Comparison of ENCODE assay signal across 10 mouse cellular contexts in genomic region chr14:31272164-31272563, GRCm38 (mm10). TPM values are rescaled to one million over a fixed set of nuclear protein-coding genes. Genes with fewer than 3 reads are reported as not detected.
DNase-seq lines count a peak whose midpoint lies in the region; ATAC-seq and TF ChIP-seq lines count a peak whose summit lies in the region.
"Had no signal": no experiment of that assay in that cellular context is flagged by ENCODE, and none has a peak within 500 bp of the region (broad histone marks: within the 10 kb centered on the region; RNA-seq: fewer than 3 reads in every experiment).

No protein-coding gene starts in this region.

- WGBS in kidney, embryonic 15.5 days: 28% methylated on average over 7 of the region's 7 CpGs
- whole genome bisulfite sequencing in intestine, embryonic 15.5 days: 25% methylated on average over 7 of the region's 7 CpGs
- 24% methylated on average over 7 of the region's 7 CpGs for WGBS in limb, embryonic 10.5 days
- 27% methylated on average over 7 of the region's 7 CpGs for WGBS in neural tube, embryonic 11.5 days

- no peaks in the 10 kb centered on the region for H3K36me3 ChIP-seq in kidney, embryonic 15.5 days
- no peaks in the 10 kb centered on the region for H3K36me3 ChIP-seq in intestine, embryonic 15.5 days
- H3K36me3 ChIP-seq in limb, embryonic 10.5 days: no peaks in the 10 kb centered on the region
- H3K36me3 ChIP-seq in neural tube, embryonic 11.5 days (ENCODE audit: control insufficient read depth, insufficient read depth, low read length): no peaks in the 10 kb centered on the region
- H3K36me3 ChIP-seq in testis, adult 2 months (ENCODE audit: control insufficient read depth, insufficient read depth, low read length): no peaks in the 10 kb centered on the region; the same call in none of the 2 replicates
- H3K36me3 ChIP-seq: embryonic facial prominence, embryonic 12.5 days; neural tube, embryonic 13.5 days had no signal

- TF ChIP-seq CTCF in testis, adult 2 months (IDR thresholded peaks at IDR 0.05; ENCODE audit: control insufficient read depth, insufficient read depth, insufficient replicate concordance, low read depth, low read length): peak; percentile 83; the same call in 1 of the 2 replicates

- H3K4me3 ChIP-seq in kidney, embryonic 15.5 days (replicated peaks): no peak overlapping the region
- no peak overlapping the region for H3K4me3 ChIP-seq in intestine, embryonic 15.5 days (replicated peaks)
- no peak overlapping the region for H3K4me3 ChIP-seq in limb, embryonic 10.5 days
- no peak overlapping the region for H3K4me3 ChIP-seq in neural tube, embryonic 11.5 days (ENCODE audit: low read depth, low read length)
- no peak overlapping the region for H3K4me3 ChIP-seq in testis, adult 2 months (ENCODE audit: control insufficient read depth, low read depth, low read length)
- H3K4me3 ChIP-seq: embryonic facial prominence, embryonic 12.5 days; neural tube, embryonic 13.5 days had no signal

- H3K9me3 ChIP-seq in kidney, embryonic 15.5 days (replicated peaks): no peaks in the 10 kb centered on the region
- H3K9me3 ChIP-seq in intestine, embryonic 15.5 days: no peaks in the 10 kb centered on the region
- no peaks in the 10 kb centered on the region for H3K9me3 ChIP-seq in limb, embryonic 10.5 days (replicated peaks)
- H3K9me3 ChIP-seq in neural tube, embryonic 11.5 days (ENCODE audit: control insufficient read depth, low read length): no peaks in the 10 kb centered on the region
- H3K9me3 ChIP-seq: embryonic facial prominence, embryonic 12.5 days; neural tube, embryonic 13.5 days had no signal

- H3K4me1 ChIP-seq in kidney, embryonic 15.5 days: peaks cover 17% of the 10 kb centered on the region
- peaks cover 10% of the 10 kb centered on the region; the same call in 1 of the 2 replicates for H3K4me1 ChIP-seq in intestine, embryonic 15.5 days (replicated peaks)
- peaks cover 22% of the 10 kb centered on the region for H3K4me1 ChIP-seq in limb, embryonic 10.5 days
- H3K4me1 ChIP-seq in neural tube, embryonic 11.5 days (ENCODE audit: control insufficient read depth, insufficient read depth, low read length): peaks cover 19% of the 10 kb centered on the region
- H3K4me1 ChIP-seq in testis, adult 2 months (ENCODE audit: control insufficient read depth, insufficient read depth, low read length): peaks cover 6% of the 10 kb centered on the region

- TF ChIP-seq POLR2A in testis, adult 2 months (IDR thresholded peaks at IDR 0.05; ENCODE audit: control insufficient read depth, low read depth, low read length): no peak

- no peak for ATAC-seq in kidney, embryonic 15.5 days (replicated peaks; ENCODE audit: low FRiP score)
- ATAC-seq in erythroblast, adult 5-6 weeks (replicated peaks; ENCODE audit: low FRiP score, poor library complexity, severe bottlenecking): peak; percentile 74
- ATAC-seq in intestine, embryonic 15.5 days: 0 out of 2 replicates have a peak, but pooled peaks have one; percentile 55
- no peak for ATAC-seq in neural tube, embryonic 11.5 days (ENCODE audit: insufficient read depth, low FRiP score, low TSS enrichment)

- no peaks in the 10 kb centered on the region for H3K27me3 ChIP-seq in kidney, embryonic 15.5 days
- no peaks in the 10 kb centered on the region for H3K27me3 ChIP-seq in intestine, embryonic 15.5 days (replicated peaks)
- H3K27me3 ChIP-seq in limb, embryonic 10.5 days (ENCODE audit: low read depth, poor library complexity, severe bottlenecking): 0 out of 2 replicates have a peak, but pooled peaks cover 5% of the 10 kb centered on the region
- H3K27me3 ChIP-seq in neural tube, embryonic 11.5 days (ENCODE audit: control insufficient read depth, insufficient read depth, low read length): no peaks in the 10 kb centered on the region
- H3K27me3 ChIP-seq in testis, adult 2 months (ENCODE audit: control insufficient read depth, insufficient read depth, low read length): no peaks in the 10 kb centered on the region
- H3K27me3 ChIP-seq: embryonic facial prominence, embryonic 12.5 days; neural tube, embryonic 13.5 days had no signal

- no peak overlapping the region for H3K27ac ChIP-seq in kidney, embryonic 15.5 days
- H3K27ac ChIP-seq in intestine, embryonic 15.5 days: no peak overlapping the region
- H3K27ac ChIP-seq in limb, embryonic 10.5 days: no peak overlapping the region
- no peak overlapping the region for H3K27ac ChIP-seq in neural tube, embryonic 11.5 days (ENCODE audit: low read depth, low read length)
- H3K27ac ChIP-seq in testis, adult 2 months (ENCODE audit: control insufficient read depth, insufficient read depth, low read depth, low read length): no peak overlapping the region
- H3K27ac ChIP-seq: embryonic facial prominence, embryonic 12.5 days; neural tube, embryonic 13.5 days had no signal

- H3K9ac ChIP-seq in kidney, embryonic 15.5 days: no peak overlapping the region
- no peak overlapping the region for H3K9ac ChIP-seq in intestine, embryonic 15.5 days
- no peak overlapping the region for H3K9ac ChIP-seq in neural tube, embryonic 11.5 days (ENCODE audit: low read length)
- H3K9ac ChIP-seq: embryonic facial prominence, embryonic 12.5 days; neural tube, embryonic 13.5 days had no signal

- peak; percentile 34 for DNase-seq in kidney, adult 11 months
- DNase-seq in brain, adult 2 months (ENCODE audit: low read depth, low spot score): peak; percentile 85
- peak; percentile 90 for DNase-seq in limb, embryonic 10.5 days (ENCODE audit: low spot score)
- DNase-seq in neural tube, embryonic 11.5 days (ENCODE audit: low spot score): peak; percentile 82

- H3K4me2 ChIP-seq in kidney, embryonic 15.5 days: no peak overlapping the region
- H3K4me2 ChIP-seq in intestine, embryonic 15.5 days (replicated peaks): no peak overlapping the region
- H3K4me2 ChIP-seq in neural tube, embryonic 11.5 days (ENCODE audit: low read depth): no peak overlapping the region
- H3K4me2 ChIP-seq: embryonic facial prominence, embryonic 12.5 days; neural tube, embryonic 13.5 days had no signal

RNA-seq across cellular contexts. Expression of gene Bap1, which starts 20.9 kb away (rescaled TPM):
- polyA plus RNA-seq in kidney, embryonic 15.5 days (2015; fragmentation: Nextera tagmentation; extraction: Ambion mirVana): 92.1 and 96.8 TPM in 2 replicates
- 4.0 and 11.1 TPM in 2 replicates for total RNA-seq in erythroblast, adult 5-6 weeks (2015; ENCODE audit: low replicate concordance)
- 22.9 and 32.1 TPM in 2 replicates for total RNA-seq in erythroblast, adult 5-6 weeks (2017; ENCODE audit: low replicate concordance)
- 64.0 and 65.3 TPM in 2 replicates for polyA plus RNA-seq in intestine, embryonic 15.5 days (2015; fragmentation: Nextera tagmentation; extraction: Ambion mirVana)
- 133 and 148 TPM in 2 replicates for polyA plus RNA-seq in limb, embryonic 10.5 days (2016; fragmentation: Nextera tagmentation; extraction: Ambion mirVana)
- 113 and 125 TPM in 2 replicates for polyA plus RNA-seq in neural tube, embryonic 11.5 days (2014; fragmentation: Nextera tagmentation; extraction: Ambion mirVana)
- polyA plus RNA-seq in testis, adult 2 months (2012; rRNA removed): 84.1 and 84.7 TPM in 2 replicates

RNA-seq across cellular contexts. Expression of gene Phf7, which starts 21.0 kb away (rescaled TPM):
- 12.6 and 13.3 TPM in 2 replicates for polyA plus RNA-seq in kidney, embryonic 15.5 days (2015; fragmentation: Nextera tagmentation; extraction: Ambion mirVana)
- total RNA-seq in erythroblast, adult 5-6 weeks (2015; ENCODE audit: low replicate concordance): 4.8 and 11.5 TPM in 2 replicates
- total RNA-seq in erythroblast, adult 5-6 weeks (2017; ENCODE audit: low replicate concordance): 2.5 and 4.8 TPM in 2 replicates
- 10.6 and 11.9 TPM in 2 replicates for polyA plus RNA-seq in intestine, embryonic 15.5 days (2015; fragmentation: Nextera tagmentation; extraction: Ambion mirVana)
- 11.3 and 11.7 TPM in 2 replicates for polyA plus RNA-seq in limb, embryonic 10.5 days (2016; fragmentation: Nextera tagmentation; extraction: Ambion mirVana)
- polyA plus RNA-seq in neural tube, embryonic 11.5 days (2014; fragmentation: Nextera tagmentation; extraction: Ambion mirVana): 12.7 and 13.1 TPM in 2 replicates
- polyA plus RNA-seq in testis, adult 2 months (2012; rRNA removed): 1,194 and 1,232 TPM in 2 replicates

RNA-seq across cellular contexts. Expression of gene Dnah1, which starts 51.5 kb away (rescaled TPM):
- 7.6 and 8.5 TPM in 2 replicates for polyA plus RNA-seq in kidney, embryonic 15.5 days (2015; fragmentation: Nextera tagmentation; extraction: Ambion mirVana)
- not detected in 2 replicates for total RNA-seq in erythroblast, adult 5-6 weeks (2015; ENCODE audit: low replicate concordance)
- total RNA-seq in erythroblast, adult 5-6 weeks (2017; ENCODE audit: low replicate concordance): under 0.01 TPM in 1 of 2 replicates, not detected in the other
- 3.6 and 3.7 TPM in 2 replicates for polyA plus RNA-seq in intestine, embryonic 15.5 days (2015; fragmentation: Nextera tagmentation; extraction: Ambion mirVana)
- polyA plus RNA-seq in limb, embryonic 10.5 days (2016; fragmentation: Nextera tagmentation; extraction: Ambion mirVana): 3.6 and 5.6 TPM in 2 replicates
- 5.9 and 7.6 TPM in 2 replicates for polyA plus RNA-seq in neural tube, embryonic 11.5 days (2014; fragmentation: Nextera tagmentation; extraction: Ambion mirVana)
- polyA plus RNA-seq in testis, adult 2 months (2012; rRNA removed): 54.0 and 54.2 TPM in 2 replicates

RNA-seq across cellular contexts. Expression of gene Sema3g, which starts 54.5 kb away (rescaled TPM):
- polyA plus RNA-seq in kidney, embryonic 15.5 days (2015; fragmentation: Nextera tagmentation; extraction: Ambion mirVana): 3.7 and 3.8 TPM in 2 replicates
- not detected in 2 replicates for total RNA-seq in erythroblast, adult 5-6 weeks (2015; ENCODE audit: low replicate concordance)
- total RNA-seq in erythroblast, adult 5-6 weeks (2017; ENCODE audit: low replicate concordance): not detected in 2 replicates
- 0.91 and 0.96 TPM in 2 replicates for polyA plus RNA-seq in intestine, embryonic 15.5 days (2015; fragmentation: Nextera tagmentation; extraction: Ambion mirVana)
- 0.51 and 0.73 TPM in 2 replicates for polyA plus RNA-seq in limb, embryonic 10.5 days (2016; fragmentation: Nextera tagmentation; extraction: Ambion mirVana)
- 0.21 and 0.50 TPM in 2 replicates for polyA plus RNA-seq in neural tube, embryonic 11.5 days (2014; fragmentation: Nextera tagmentation; extraction: Ambion mirVana)
- 0.65 and 0.79 TPM in 2 replicates for polyA plus RNA-seq in testis, adult 2 months (2012; rRNA removed)

RNA-seq across cellular contexts. Expression of gene Nisch, which starts 55.4 kb away (rescaled TPM):
- polyA plus RNA-seq in kidney, embryonic 15.5 days (2015; fragmentation: Nextera tagmentation; extraction: Ambion mirVana): 351 and 428 TPM in 2 replicates
- 30.2 and 34.1 TPM in 2 replicates for total RNA-seq in erythroblast, adult 5-6 weeks (2015; ENCODE audit: low replicate concordance)
- 19.5 and 21.8 TPM in 2 replicates for total RNA-seq in erythroblast, adult 5-6 weeks (2017; ENCODE audit: low replicate concordance)
- polyA plus RNA-seq in intestine, embryonic 15.5 days (2015; fragmentation: Nextera tagmentation; extraction: Ambion mirVana): 280 and 297 TPM in 2 replicates
- 491 and 543 TPM in 2 replicates for polyA plus RNA-seq in limb, embryonic 10.5 days (2016; fragmentation: Nextera tagmentation; extraction: Ambion mirVana)
- polyA plus RNA-seq in neural tube, embryonic 11.5 days (2014; fragmentation: Nextera tagmentation; extraction: Ambion mirVana): 322 and 326 TPM in 2 replicates
- polyA plus RNA-seq in testis, adult 2 months (2012; rRNA removed): 62.1 and 63.8 TPM in 2 replicates

Comparison
In these comparisons a context has a peak if more than half of its experiments do, and no peak if none do; other contexts are left out.
1. DNase-seq: peak in every context shown above with its lines; median percentile 90 in limb, embryonic 10.5 days; 85 in brain, adult 2 months; 82 in neural tube, embryonic 11.5 days; 34 in kidney, adult 11 months.
2. ATAC-seq: peak in erythroblast, adult 5-6 weeks (single experiment) and intestine, embryonic 15.5 days (single experiment); none in kidney, embryonic 15.5 days (single experiment) and neural tube, embryonic 11.5 days (single experiment).
3. RNA of gene Phf7, which starts 21.0 kb away (polyA plus RNA-seq): 1,194 to 1,232 TPM in testis, adult 2 months; 12.7 to 13.1 TPM in neural tube, embryonic 11.5 days, 12.6 to 13.3 TPM in kidney, embryonic 15.5 days, 10.6 to 11.9 TPM in intestine, embryonic 15.5 days and 11.3 to 11.7 TPM in limb, embryonic 10.5 days; every median in the first group is over 10 times any median in the second.